Mouse (Mus musculus) myocyte (in vitro differentiated cells): ENCODE measurements at regions not wholly inside any gene's neighbourhood (a gene's known extent, or its start where the extent isn't known, plus 50 kb on each side); places are given as distances from the start of the nearest gene placed in this dataset.

Experiments
- CEBPB ChIP-seq: IDR thresholded peaks from 2 replicates; pipeline ENCODE4 v1.6.1; 2011; ENCODE audit warnings: mild to moderate bottlenecking, moderate library complexity; ENCODE audit not compliant: poor library complexity, insufficient read depth, severe bottlenecking
- MYOD1 ChIP-seq, 3 experiments: IDR thresholded peaks; one replicate each; pipeline ENCODE4 v1.6.1; 2011; ENCODE audit warnings: control low read depth in 2 of 3, low read depth in 2 of 3, mild to moderate bottlenecking in 2 of 3, moderate library complexity in 1 of 3; ENCODE audit not compliant: insufficient read length in 2 of 3, control insufficient read depth in 1 of 3
- POLR2A ChIP-seq: IDR thresholded peaks from one replicate; pipeline ENCODE4 v1.6.1; 2011; ENCODE audit warnings: low read depth, mild to moderate bottlenecking, control low read depth, moderate library complexity; ENCODE audit not compliant: insufficient read length
- POLR2AphosphoS2 ChIP-seq: IDR thresholded peaks from one replicate; pipeline ENCODE4 v1.6.1; 2011; ENCODE audit warnings: low read depth, control low read depth; ENCODE audit not compliant: insufficient read length
- TCF12 ChIP-seq: IDR thresholded peaks from one replicate; pipeline ENCODE4 v1.6.1; 2011; ENCODE audit warnings: mild to moderate bottlenecking, control low read depth; ENCODE audit not compliant: poor library complexity, insufficient read depth, severe bottlenecking
- USF1 ChIP-seq: IDR thresholded peaks from one replicate; pipeline ENCODE4 v1.6.1; 2011; ENCODE audit warnings: low read depth, mild to moderate bottlenecking, control low read depth, moderate library complexity

GRCm38 (mm10) chr2:78640361-78640760 lies 227.6 kb upstream of the Ube2e3 start:
- no peak for TF ChIP-seq POLR2A
- no peak for TF ChIP-seq USF1
- no peak for TF ChIP-seq TCF12
- TF ChIP-seq POLR2AphosphoS2, result no peak
- TF ChIP-seq CEBPB, result no peak
- TF ChIP-seq MYOD1 (IDR thresholded peaks at IDR 0.05; ENCODE audit: control insufficient read depth in 1 of 3, insufficient read length in 2 of 3, low read depth in 2 of 3), result no peak
